Mouse (Mus musculus): ENCODE results near the gene Prkag3. TPM values are rescaled to one million over a fixed set of nuclear protein-coding genes. Genes with fewer than 3 reads are reported as not detected.

Prkag3 gene
- polyA plus RNA-seq, 1 experiment from 2014 or later = 0.40 TPM

GRCm38 (mm10) chr1:74754175-74754785, 5.3 kb upstream of the Prkag3 start:
- H3K9me3 ChIP-seq (replicated peaks) = no peaks in the 10 kb centered on the region
- H3K9ac ChIP-seq (replicated peaks) = no peak overlapping the region
- no peak for ATAC-seq (ENCODE audit: low FRiP score)
- H3K36me3 ChIP-seq = no peaks in the 10 kb centered on the region
- no peaks in the 10 kb centered on the region for H3K4me1 ChIP-seq
- no peak overlapping the region for H3K27ac ChIP-seq (replicated peaks)
- WGBS = 77% methylated on average over 5 of the region's 5 CpGs
- no peak overlapping the region for H3K4me3 ChIP-seq (replicated peaks)
- no peak overlapping the region for H3K4me2 ChIP-seq
- H3K27me3 ChIP-seq (replicated peaks) = peaks cover under 1% of the 10 kb centered on the region; the same call in 1 of the 2 replicates

GRCm38 (mm10) chr1:74753266-74753974, 4.4 kb upstream of the Prkag3 start:
- ATAC-seq (ENCODE audit: low FRiP score) = no peak

GRCm38 (mm10) chr1:74752833-74753232, 3.8 kb upstream of the Prkag3 start:
- Histone ChIP-seq H3K4me1 (0 out of 2 replicates have a peak, but pooled peaks cover 5% of the 10 kb centered on the region), H3K27ac (replicated peaks) (no peak overlapping the region), H3K9me3 (replicated peaks) (no peaks in the 10 kb centered on the region), H3K4me3 (replicated peaks) (no peak overlapping the region), H3K36me3 (no peaks in the 10 kb centered on the region), H3K9ac (replicated peaks) (no peak overlapping the region), H3K4me2 (no peak overlapping the region), H3K27me3 (replicated peaks) (peaks cover 12% of the 10 kb centered on the region)
- WGBS = 94% methylated on average over 3 of the region's 3 CpGs
- no peak for ATAC-seq (ENCODE audit: low FRiP score)

More at GRCm38 (mm10) chr1:74753266-74753974, 4.4 kb upstream of the Prkag3 start:
- Histone ChIP-seq H3K9ac (replicated peaks) (no peak overlapping the region), H3K27me3 (replicated peaks) (peaks cover 8% of the 10 kb centered on the region), H3K4me3 (replicated peaks) (no peak overlapping the region), H3K9me3 (replicated peaks) (no peaks in the 10 kb centered on the region), H3K4me2 (no peak overlapping the region), H3K36me3 (no peaks in the 10 kb centered on the region), H3K4me1 (0 out of 2 replicates have a peak, but pooled peaks cover 5% of the 10 kb centered on the region), H3K27ac (replicated peaks) (no peak overlapping the region)
- 85% methylated on average over 8 of the region's 8 CpGs for WGBS

- Histone ChIP-seq H3K4me2 (no peak overlapping the region), H3K9ac (replicated peaks) (no peak overlapping the region), H3K27me3 (replicated peaks) (peaks cover 19% of the 10 kb centered on the region), H3K4me3 (replicated peaks) (no peak overlapping the region), H3K27ac (replicated peaks) (no peak overlapping the region), H3K4me1 (0 out of 2 replicates have a peak, but pooled peaks cover 5% of the 10 kb centered on the region), H3K36me3 (no peaks in the 10 kb centered on the region), H3K9me3 (replicated peaks) (no peaks in the 10 kb centered on the region)
- no peak for ATAC-seq (ENCODE audit: low FRiP score)
- 85% methylated on average over 8 of the region's 8 CpGs for WGBS
These were observed 3.1 kb upstream of the Prkag3 start for GRCm38 (mm10) chr1:74752150-74752549.

- no peak overlapping the region for H3K27ac ChIP-seq (replicated peaks)
- no peak overlapping the region for H3K4me3 ChIP-seq (replicated peaks)
- WGBS = 78% methylated on average over 4 of the region's 4 CpGs
- H3K27me3 ChIP-seq (replicated peaks) = peaks cover 20% of the 10 kb centered on the region
- ATAC-seq (ENCODE audit: low FRiP score) = no peak
- H3K36me3 ChIP-seq = no peaks in the 10 kb centered on the region
- H3K4me1 ChIP-seq = 0 out of 2 replicates have a peak, but pooled peaks cover 5% of the 10 kb centered on the region
- no peaks in the 10 kb centered on the region for H3K9me3 ChIP-seq (replicated peaks)
- no peak overlapping the region for H3K4me2 ChIP-seq
- no peak overlapping the region for H3K9ac ChIP-seq (replicated peaks)
These were observed 1.7 kb upstream of the Prkag3 start for GRCm38 (mm10) chr1:74750683-74751082.

- Histone ChIP-seq H3K9me3 (replicated peaks) (no peaks in the 10 kb centered on the region), H3K4me1 (0 out of 2 replicates have a peak, but pooled peaks cover 5% of the 10 kb centered on the region), H3K36me3 (no peaks in the 10 kb centered on the region), H3K27me3 (replicated peaks) (peaks cover 20% of the 10 kb centered on the region), H3K4me3 (replicated peaks) (no peak overlapping the region), H3K9ac (replicated peaks) (no peak overlapping the region), H3K27ac (replicated peaks) (no peak overlapping the region), H3K4me2 (no peak overlapping the region)
- WGBS = 65% methylated on average over 7 of the region's 7 CpGs
- ATAC-seq (ENCODE audit: low FRiP score) = no peak
These were observed 280 bp upstream of the Prkag3 start for GRCm38 (mm10) chr1:74749301-74749700.

- WGBS = 86% methylated on average over 5 of the region's 5 CpGs
- ATAC-seq (ENCODE audit: low FRiP score) = no peak
These were observed 1.7 kb downstream of the Prkag3 start for GRCm38 (mm10) chr1:74747335-74747734.

GRCm38 (mm10) chr1:74740846-74741245, 8.2 kb downstream of the Prkag3 start:
- Histone ChIP-seq H3K27ac (replicated peaks) (no peak overlapping the region), H3K9ac (replicated peaks) (no peak overlapping the region), H3K4me3 (replicated peaks) (no peak overlapping the region), H3K27me3 (replicated peaks) (no peaks in the 10 kb centered on the region), H3K4me2 (no peak overlapping the region), H3K4me1 (no peaks in the 10 kb centered on the region), H3K9me3 (replicated peaks) (no peaks in the 10 kb centered on the region), H3K36me3 (no peaks in the 10 kb centered on the region)
- no peak for ATAC-seq (ENCODE audit: low FRiP score)
- 80% methylated on average over 7 of the region's 7 CpGs for WGBS

More at GRCm38 (mm10) chr1:74747335-74747734, 1.7 kb downstream of the Prkag3 start:
- Histone ChIP-seq H3K27ac (replicated peaks) (no peak overlapping the region), H3K27me3 (replicated peaks) (peaks cover 20% of the 10 kb centered on the region), H3K9me3 (replicated peaks) (no peaks in the 10 kb centered on the region), H3K4me2 (no peak overlapping the region), H3K4me3 (replicated peaks) (no peak overlapping the region), H3K4me1 (0 out of 2 replicates have a peak, but pooled peaks cover 5% of the 10 kb centered on the region), H3K36me3 (no peaks in the 10 kb centered on the region), H3K9ac (replicated peaks) (no peak overlapping the region)

GRCm38 (mm10) chr1:74737500-74737899, 11.5 kb downstream of the Prkag3 start:
- Histone ChIP-seq H3K4me2 (no peak overlapping the region), H3K36me3 (no peaks in the 10 kb centered on the region), H3K9me3 (replicated peaks) (no peaks in the 10 kb centered on the region), H3K4me1 (no peaks in the 10 kb centered on the region), H3K9ac (replicated peaks) (no peak overlapping the region), H3K4me3 (replicated peaks) (no peak overlapping the region), H3K27me3 (replicated peaks) (no peaks in the 10 kb centered on the region), H3K27ac (replicated peaks) (no peak overlapping the region)
- no peak for ATAC-seq (ENCODE audit: low FRiP score)
- WGBS = 92% methylated on average over 7 of the region's 7 CpGs

- WGBS = 92% methylated on average over 12 of the region's 12 CpGs
- ATAC-seq (ENCODE audit: low FRiP score) = no peak
- H3K9ac ChIP-seq (replicated peaks) = no peak overlapping the region
These were observed 12.0 kb downstream of the Prkag3 start for GRCm38 (mm10) chr1:74736977-74737376.

GRCm38 (mm10) chr1:74728446-74728845, 20.6 kb downstream of the Prkag3 start:
- no peak overlapping the region for H3K4me2 ChIP-seq
- H3K9ac ChIP-seq (replicated peaks) = no peak overlapping the region
- WGBS = 78% methylated on average over 8 of the region's 8 CpGs
- no peaks in the 10 kb centered on the region for H3K4me1 ChIP-seq
- ATAC-seq (ENCODE audit: low FRiP score) = no peak
- H3K36me3 ChIP-seq = no peaks in the 10 kb centered on the region
- H3K27me3 ChIP-seq (replicated peaks) = no peaks in the 10 kb centered on the region
- no peaks in the 10 kb centered on the region for H3K9me3 ChIP-seq (replicated peaks)
- H3K4me3 ChIP-seq (replicated peaks) = no peak overlapping the region
- H3K27ac ChIP-seq (replicated peaks) = no peak overlapping the region

More at GRCm38 (mm10) chr1:74736977-74737376, 12.0 kb downstream of the Prkag3 start:
- Histone ChIP-seq H3K4me2 (no peak overlapping the region), H3K4me1 (no peaks in the 10 kb centered on the region), H3K27ac (replicated peaks) (no peak overlapping the region), H3K9me3 (replicated peaks) (no peaks in the 10 kb centered on the region), H3K27me3 (replicated peaks) (no peaks in the 10 kb centered on the region), H3K36me3 (no peaks in the 10 kb centered on the region), H3K4me3 (replicated peaks) (no peak overlapping the region)

GRCm38 (mm10) chr1:74726674-74727073, 22.3 kb downstream of the Prkag3 start:
- no peak overlapping the region for H3K27ac ChIP-seq (replicated peaks)
- H3K27me3 ChIP-seq (replicated peaks) = no peaks in the 10 kb centered on the region
- WGBS = 88% methylated on average over 5 of the region's 5 CpGs
- no peak overlapping the region for H3K4me2 ChIP-seq
- no peak overlapping the region for H3K9ac ChIP-seq (replicated peaks)
- H3K4me3 ChIP-seq (replicated peaks) = no peak overlapping the region
- H3K36me3 ChIP-seq = no peaks in the 10 kb centered on the region
- no peaks in the 10 kb centered on the region for H3K9me3 ChIP-seq (replicated peaks)
- ATAC-seq (ENCODE audit: low FRiP score) = no peak
- H3K4me1 ChIP-seq = no peaks in the 10 kb centered on the region
